Mouse (Mus musculus): ENCODE measurements around the gene Igf2.

The Igf2 gene

DNA sequence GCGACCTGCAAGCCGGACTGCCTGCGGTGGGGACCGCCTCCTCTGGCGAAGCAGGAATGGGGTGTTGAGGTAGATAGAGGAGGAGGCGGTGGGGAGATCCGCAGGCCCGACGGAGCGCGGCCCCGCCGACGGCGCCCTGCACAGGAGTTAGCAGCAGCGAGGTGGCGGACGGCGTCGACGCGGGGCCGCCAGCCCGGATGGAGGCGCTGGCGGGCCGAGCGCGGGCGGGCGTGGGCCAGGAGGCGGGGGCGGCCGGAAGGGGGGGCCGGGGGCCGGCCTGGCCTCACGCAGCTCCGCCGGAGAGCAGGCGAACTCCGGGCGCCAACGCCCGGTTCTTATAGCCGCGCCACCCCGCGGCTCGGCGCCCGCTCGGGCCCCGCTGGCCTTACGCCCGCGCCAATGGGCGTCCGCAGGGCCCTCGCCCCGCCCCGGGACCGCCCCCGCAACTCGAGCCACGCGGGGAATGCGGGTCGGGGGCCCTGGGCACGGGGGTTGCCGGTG lies 7.4 kb downstream of the Igf2 start:
- no peak for DNase-seq (ENCODE audit: low read depth, low spot score)

DNA sequence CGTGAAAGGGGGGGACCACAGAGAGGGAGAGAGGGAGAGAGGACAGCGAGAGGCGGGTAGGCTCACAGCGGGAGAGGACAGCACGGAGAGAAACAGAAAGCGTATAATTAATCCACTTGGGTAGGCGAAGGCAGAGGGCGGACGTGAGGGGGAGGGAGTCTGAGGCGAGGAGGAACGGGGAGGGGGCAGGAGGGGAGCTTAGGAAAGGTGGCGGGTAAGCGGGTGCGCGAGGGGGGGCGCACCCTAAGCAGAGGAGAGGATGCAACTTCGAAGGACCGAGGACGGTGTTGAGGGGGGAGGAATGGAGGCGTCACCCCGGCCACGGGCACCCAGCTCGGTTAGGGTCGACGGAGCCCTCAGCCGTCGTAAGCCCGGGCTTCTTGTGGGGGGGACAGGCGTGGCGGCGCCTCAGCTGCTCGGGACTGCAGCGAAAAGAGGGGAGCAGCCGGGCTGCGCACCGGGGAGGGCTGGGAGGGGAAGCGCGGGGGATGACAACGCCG lies 7.9 kb downstream of the Igf2 start:
- no peak for DNase-seq (ENCODE audit: low read depth, low spot score)

DNA sequence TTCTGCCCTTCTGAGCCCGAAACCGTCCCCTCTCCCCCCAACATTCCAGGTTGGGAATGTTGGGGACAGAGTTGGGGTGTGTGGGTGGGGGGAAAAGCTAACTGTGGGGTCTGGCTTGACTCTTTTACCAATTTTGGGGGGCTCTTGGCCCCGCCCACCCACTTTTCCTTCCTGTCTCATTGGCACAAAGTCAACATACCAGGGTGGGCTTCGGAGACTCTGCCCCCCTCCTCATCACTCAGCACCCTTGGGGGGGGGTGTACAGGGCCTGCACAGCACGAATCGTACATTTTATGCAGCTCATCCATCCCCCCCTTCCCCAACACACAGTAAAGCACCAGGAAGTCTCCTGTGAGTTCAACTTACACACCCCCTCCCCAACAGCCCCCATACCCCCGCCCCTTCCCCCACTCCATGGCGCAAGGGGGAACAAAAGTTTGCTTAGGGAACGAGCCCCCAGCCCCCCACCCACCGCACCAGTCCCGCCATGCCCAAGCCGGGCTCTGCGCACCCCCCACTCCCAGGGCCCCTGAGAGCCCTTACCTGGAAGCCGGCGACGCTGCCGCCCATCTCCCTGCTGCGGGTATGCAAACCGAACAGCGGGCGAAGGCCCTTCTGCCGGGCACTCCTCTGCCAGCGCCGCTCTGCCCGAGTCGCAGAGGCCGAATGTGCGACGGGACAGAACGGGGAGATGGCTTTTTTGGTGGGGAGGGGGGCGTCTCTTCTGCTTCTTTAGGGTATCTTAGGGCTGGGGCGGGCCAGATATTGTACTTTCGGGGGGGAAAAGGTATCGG lies 8.6 kb downstream of the Igf2 start:
- DNase-seq (ENCODE audit: low read depth, low spot score), result no peak

DNA sequence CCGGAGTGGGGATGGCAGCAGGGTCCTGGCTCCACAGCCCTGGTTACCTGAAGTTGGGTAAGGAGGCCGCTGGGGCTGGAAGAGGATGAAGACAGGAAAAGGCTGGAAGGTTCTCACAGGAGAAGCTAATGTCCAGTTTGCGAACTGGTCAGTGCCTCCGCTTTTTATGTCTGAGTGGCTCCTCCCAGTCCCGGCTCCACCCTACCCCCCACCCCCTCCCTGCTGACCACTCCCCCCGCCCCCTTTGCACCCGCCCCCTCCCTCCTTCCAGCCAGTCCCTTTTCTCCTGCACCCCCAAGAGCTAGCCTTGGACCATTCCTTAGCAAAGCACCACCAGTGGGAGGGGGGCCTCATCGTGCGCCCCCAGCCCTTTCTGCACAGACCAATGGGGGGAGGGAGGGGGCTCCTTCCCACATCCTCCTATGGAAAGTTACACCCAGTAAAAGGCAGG lies 9.2 kb downstream of the Igf2 start:
- DNase-seq (ENCODE audit: low read depth, low spot score), result no peak

DNA sequence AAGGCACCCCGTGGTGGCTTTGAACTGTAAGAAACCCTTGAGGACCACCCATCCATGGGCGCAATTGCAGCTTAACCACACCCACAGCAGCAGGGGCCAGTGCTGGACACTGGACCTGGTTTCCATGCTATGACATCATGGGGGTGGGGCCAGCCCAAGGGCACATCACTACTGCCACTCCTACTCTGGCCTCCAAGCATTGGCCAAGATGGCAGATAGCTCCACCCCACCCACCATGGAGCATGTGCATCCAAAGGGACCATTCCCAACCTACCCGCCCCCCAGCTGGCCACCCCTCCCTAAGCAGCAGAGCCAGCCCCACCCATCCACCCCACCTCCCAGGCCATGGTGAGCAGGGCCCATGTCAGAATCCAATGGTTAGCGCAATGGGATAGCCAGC lies 10.6 kb downstream of the Igf2 start:
- DNase-seq (ENCODE audit: low read depth, low spot score), result no peak

DNA sequence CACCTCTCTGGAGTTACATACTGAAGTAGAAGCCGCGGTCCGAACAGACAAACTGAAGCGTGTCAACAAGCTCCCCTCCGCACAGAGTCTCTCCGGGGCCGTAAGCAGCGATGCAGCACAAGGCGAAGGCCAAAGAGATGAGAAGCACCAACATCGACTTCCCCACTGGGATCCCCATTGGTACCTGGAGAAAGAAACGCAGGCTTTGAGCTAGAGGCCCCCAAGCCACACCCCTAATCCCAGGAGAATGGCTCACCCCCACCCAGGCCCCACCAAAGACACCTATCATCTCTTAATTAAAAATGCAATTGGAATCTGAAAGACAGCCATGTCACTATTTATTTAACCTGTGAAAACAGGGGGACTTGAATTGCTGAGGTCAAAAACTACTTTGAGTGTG lies 11.0 kb downstream of the Igf2 start:
- no peak for DNase-seq (ENCODE audit: low read depth, low spot score)

DNA sequence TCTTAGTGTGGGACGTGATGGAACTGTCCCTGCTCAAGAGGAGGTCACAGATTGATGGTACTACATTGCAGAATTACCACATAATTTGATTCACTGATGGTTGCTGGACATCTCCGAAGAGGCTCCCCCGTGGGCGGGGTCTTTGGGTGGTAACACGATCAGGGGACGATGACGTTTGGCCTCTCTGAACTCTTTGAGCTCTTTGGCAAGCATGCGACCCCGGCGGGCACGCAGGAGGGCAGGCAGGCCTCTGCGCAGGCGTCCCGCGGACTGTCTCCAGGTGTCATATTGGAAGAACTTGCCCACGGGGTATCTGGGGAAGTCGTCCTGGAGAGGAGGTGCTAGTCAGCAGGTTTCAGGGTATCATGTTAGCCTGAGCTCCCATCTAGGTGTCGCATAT lies 12.9 kb downstream of the Igf2 start:
- no peak for DNase-seq (ENCODE audit: low read depth, low spot score)

DNA sequence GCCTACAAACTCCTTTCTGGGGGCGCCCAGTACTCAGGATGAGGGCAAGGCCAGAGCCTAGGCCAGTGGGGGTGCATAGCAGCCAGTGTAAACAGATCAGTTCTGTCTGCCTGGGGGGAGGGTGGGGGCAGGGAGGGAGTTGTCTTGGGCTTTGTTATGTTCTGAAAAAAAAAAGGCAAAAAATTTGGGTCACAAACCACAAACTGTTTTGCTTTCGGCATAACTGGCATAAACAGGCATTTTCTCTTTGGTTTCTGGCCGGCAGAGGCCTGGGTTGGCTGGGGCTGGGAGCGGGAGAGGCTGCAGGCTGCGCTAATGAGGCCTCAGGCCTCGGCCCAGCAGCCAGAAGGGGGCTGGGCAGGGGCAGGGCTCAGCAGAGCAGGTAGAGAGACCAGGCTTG lies 19.9 kb downstream of the Igf2 start:
- no peak for DNase-seq (ENCODE audit: low read depth, low spot score)

DNA sequence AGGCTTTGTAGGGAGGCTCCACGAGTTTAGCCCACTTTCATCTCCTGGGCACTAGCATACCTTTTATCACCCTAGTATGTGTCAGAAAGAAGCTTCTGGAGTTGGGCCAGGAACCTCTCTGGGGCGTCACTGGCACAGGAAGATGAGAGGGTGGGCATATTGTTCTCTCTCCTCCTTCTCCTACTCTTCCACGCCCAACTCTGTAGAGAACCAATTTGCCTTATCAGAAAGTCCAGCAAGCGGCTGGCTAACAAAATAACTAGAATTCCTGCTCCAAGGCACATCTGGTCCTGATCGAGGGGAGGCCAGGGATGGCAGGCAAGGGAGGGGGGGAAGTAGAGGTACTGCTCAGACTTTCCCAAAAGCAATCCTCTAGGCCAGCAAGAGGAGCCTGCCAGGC lies 21.6 kb downstream of the Igf2 start:
- no peak for DNase-seq (ENCODE audit: low read depth, low spot score)

DNA sequence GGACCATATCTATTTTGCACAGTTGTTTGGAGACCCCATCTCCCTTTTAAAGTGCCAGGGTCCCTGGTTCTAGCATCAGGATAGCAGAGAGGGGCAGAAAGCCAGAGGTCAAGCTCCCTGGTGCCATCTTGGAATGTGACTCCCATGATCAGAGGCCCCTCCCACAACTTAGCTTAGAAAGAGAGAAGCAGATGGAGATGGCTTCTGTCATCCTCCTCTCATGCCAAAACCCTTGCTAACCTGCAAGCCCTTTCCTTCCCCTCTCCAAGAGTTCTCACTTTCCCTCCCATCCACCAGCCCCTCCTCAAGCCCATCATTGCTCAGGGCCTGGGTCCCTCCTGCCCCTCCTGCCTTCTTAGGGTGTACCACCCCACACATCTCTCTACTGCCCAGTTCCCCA lies 30.4 kb downstream of the Igf2 start:
- no peak for DNase-seq (ENCODE audit: low read depth, low spot score)

DNA sequence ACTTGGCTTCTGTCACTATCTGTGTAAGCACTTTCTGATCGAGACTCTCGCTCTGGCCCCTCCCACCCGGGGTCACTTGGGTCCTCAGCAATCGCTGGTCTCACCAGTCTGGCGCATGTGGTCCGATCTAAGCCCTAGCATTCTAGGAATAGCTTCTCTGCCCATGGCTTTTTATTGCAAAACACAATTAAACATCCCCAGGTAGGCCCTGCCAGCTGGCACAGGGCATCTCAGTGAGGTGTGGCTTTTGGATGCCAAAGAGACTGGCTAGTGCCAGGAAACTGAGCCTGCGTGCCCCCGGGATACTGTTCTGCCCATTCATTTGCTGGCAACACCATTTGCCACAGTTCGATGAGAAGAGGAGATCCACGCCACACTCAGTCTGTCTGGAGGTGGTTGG lies 35.9 kb downstream of the Igf2 start:
- DNase-seq (ENCODE audit: low read depth, low spot score), result no peak

DNA sequence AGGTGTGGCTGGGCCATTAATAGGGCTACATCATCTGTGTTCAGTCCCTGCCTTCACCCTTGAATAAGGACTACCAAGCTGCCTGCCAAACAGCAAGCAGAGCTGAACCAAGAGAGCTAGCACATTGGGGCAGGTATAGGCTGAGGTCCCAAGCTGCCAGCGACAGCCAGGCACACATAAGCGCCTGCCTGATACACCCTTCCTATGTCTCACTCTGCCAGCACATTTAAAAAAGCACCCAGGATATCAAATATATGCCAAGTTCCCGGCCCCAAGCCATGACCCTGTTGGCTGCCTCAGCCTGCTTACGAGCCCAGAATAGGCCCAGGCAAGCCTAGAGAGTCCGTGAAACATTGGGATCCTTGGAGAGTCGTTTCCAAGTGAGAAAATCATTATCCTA lies 36.8 kb downstream of the Igf2 start:
- no peak for DNase-seq (ENCODE audit: low read depth, low spot score)

DNA sequence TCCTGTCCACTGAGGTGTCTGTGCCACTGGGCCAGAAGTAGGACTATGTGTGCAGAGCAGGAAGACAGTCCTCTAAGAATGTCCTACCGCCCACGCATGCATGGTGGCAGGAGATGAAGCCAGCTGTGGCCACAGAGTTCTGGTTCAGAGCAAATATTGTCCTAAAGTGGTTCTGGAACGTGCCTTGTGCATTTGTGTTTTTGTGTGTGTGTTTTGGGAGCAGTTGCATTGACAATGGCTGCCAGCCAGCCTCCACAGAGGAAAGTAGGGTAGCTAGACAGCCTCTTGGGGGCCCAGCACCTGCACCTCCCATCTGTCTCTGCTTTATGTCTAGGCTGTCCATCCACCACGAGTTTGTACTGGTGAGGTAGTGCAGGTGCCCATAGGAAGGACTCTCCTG lies 44.4 kb downstream of the Igf2 start:
- DNase-seq (ENCODE audit: low read depth, low spot score), result no peak

DNA sequence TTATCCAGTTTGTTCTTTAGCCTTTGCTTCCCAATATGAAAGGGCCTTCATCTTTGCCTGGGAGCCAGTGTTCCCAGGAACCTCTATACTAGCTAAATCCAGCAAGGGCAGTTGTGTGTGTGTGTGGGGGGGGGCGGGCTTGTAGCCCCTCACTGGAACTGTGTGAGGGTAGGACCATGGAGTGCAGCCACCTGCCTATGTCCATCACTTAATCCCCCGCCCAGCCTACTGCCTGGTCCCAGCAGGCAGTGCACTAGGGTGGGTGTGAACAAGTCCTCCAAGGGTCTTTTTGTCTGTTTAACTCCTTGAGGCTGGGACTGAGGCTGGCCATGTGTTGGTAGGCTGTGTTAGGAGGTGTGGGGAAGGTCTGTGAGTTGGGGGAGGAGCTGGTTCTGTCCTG lies 53.5 kb downstream of the Igf2 start:
- DNase-seq (ENCODE audit: low read depth, low spot score), result no peak

DNA sequence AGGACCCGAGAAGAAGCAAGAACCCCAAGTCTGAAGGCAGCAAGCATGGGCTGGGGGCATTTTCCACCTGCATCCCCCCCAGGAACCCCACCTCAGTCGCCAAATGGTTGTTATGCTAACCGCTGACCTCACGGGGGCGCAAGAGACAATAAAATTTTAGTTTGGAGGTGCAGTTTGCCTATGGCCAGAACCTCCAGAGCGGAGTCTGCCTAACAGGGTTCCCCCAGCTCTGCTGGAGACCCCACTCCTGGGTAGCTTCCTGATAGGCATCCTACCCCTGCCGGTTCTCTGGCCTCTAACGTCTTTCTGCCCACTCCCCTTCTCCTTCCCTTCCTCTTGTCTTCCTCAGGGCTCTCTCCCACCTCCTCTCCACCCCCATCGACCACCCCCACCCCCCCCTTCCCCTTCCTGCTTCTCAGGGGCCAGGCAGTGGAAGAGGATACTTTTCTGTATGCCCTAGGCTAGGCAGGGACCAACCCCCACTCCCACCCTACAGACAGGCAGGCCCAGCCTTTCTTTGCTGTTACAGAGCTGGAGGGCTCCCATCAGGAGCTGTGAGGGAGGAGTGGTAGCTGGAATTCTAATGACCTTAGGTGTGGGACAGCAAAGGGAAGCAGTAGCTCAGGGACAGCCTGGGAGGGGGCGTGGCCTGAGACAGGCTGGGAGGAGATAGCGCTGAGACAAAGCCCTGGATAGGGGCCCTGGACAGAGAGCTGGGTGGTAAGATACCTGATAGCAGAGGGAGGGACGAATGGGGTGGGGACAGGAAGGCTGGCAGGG lies 55.8 kb downstream of the Igf2 start:
- DNase-seq (ENCODE audit: low read depth, low spot score), result peak; percentile 35

DNA sequence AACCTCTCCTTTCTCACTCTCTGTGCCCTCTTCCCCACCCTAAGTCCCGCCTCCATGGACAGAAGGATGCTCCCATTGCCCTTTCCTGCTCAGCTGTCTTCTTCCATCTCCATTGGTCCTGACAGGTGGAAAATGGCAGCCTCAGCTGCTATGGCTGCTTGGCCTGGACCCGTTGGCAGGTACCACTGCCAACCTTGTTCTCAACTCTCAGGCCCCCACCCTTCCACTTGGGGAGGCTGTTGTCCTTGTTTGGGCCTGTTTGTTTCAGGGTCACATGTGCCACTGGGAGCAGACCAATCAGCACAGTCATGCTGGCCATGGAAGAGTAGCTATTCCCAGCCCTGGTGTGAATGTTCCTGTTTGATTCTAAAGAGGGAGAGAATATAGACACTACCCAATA lies 65.7 kb downstream of the Igf2 start:
- DNase-seq (ENCODE audit: low read depth, low spot score), result no peak

All from retina, postnatal 7 days (tissue).